Mouse (Mus musculus): ENCODE data around the gene Olfr449. TPM values are rescaled to one million over a fixed set of nuclear protein-coding genes. Genes with fewer than 3 reads are reported as not detected.

The Olfr449 gene
- polyA plus RNA-seq (2014; fragmentation: Nextera tagmentation; extraction: Ambion mirVana): not detected in 2 replicates

DNA sequence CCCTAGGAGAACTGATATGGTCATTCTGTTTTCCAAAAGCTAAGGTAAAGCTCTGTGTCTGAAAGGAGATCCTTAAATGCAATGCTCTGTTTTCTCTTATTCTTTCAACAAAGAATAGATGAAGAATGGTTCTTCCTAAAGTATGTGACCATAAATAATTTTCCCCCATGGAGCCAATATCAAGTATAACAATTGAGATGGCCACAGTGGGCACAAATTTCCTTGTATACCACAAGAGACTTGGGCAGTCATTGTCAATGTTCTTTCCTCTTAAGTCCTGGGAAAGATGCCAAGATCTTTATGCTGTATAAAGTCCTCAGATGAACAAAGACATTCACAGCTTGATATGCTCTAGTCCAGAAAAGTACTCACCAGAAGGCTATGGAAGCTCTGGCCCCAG lies at the start of gene Olfr449:
Olfr449 (plus strand) TSS at position 301 of the 400 bp plus-strand sequence.
- H3K4me1 ChIP-seq (ENCODE audit: control insufficient read depth, insufficient read depth, low read length): no peaks in the 10 kb centered on the region
- H3K9me3 ChIP-seq (replicated peaks; ENCODE audit: control insufficient read depth, low read length): no peaks in the 10 kb centered on the region
- no peak within 1 kb of the TSS for H3K9ac ChIP-seq (ENCODE audit: low read depth, low read length)
- no peaks in the 10 kb centered on the region for H3K36me3 ChIP-seq (ENCODE audit: control insufficient read depth, insufficient read depth, low read length)
- no peak within 1 kb of the TSS for H3K4me2 ChIP-seq
- no peak within 1 kb of the TSS for H3K4me3 ChIP-seq (ENCODE audit: low read depth, low read length)
- no peaks in the 10 kb centered on the region for H3K27me3 ChIP-seq (ENCODE audit: control insufficient read depth, insufficient read depth, low read length)
- ATAC-seq (replicated peaks; ENCODE audit: insufficient number of reproducible peaks, low FRiP score, low TSS enrichment): no peak
- H3K27ac ChIP-seq (ENCODE audit: low read depth, low read length): no peak within 1 kb of the TSS

GRCm38 (mm10) chr6:42784793-42785192 lies 49.4 kb upstream of the Olfr449 start, which contains the start of gene Olfr452:
TSS of gene Olfr452 (plus strand) at chr6:42785093.
- ATAC-seq (replicated peaks; ENCODE audit: insufficient number of reproducible peaks, low FRiP score, low TSS enrichment): no peak
- H3K27ac ChIP-seq (ENCODE audit: low read depth, low read length): no peak within 1 kb of the TSS
- no peak within 1 kb of the TSS for H3K4me3 ChIP-seq (ENCODE audit: low read depth, low read length)
- H3K4me1 ChIP-seq (ENCODE audit: control insufficient read depth, insufficient read depth, low read length): no peaks in the 10 kb centered on the region
- H3K9ac ChIP-seq (ENCODE audit: low read depth, low read length): no peak within 1 kb of the TSS
- H3K27me3 ChIP-seq (ENCODE audit: control insufficient read depth, insufficient read depth, low read length): no peaks in the 10 kb centered on the region
- no peaks in the 10 kb centered on the region for H3K36me3 ChIP-seq (ENCODE audit: control insufficient read depth, insufficient read depth, low read length)
- no peaks in the 10 kb centered on the region for H3K9me3 ChIP-seq (replicated peaks; ENCODE audit: control insufficient read depth, low read length)
- no peak within 1 kb of the TSS for H3K4me2 ChIP-seq

DNA sequence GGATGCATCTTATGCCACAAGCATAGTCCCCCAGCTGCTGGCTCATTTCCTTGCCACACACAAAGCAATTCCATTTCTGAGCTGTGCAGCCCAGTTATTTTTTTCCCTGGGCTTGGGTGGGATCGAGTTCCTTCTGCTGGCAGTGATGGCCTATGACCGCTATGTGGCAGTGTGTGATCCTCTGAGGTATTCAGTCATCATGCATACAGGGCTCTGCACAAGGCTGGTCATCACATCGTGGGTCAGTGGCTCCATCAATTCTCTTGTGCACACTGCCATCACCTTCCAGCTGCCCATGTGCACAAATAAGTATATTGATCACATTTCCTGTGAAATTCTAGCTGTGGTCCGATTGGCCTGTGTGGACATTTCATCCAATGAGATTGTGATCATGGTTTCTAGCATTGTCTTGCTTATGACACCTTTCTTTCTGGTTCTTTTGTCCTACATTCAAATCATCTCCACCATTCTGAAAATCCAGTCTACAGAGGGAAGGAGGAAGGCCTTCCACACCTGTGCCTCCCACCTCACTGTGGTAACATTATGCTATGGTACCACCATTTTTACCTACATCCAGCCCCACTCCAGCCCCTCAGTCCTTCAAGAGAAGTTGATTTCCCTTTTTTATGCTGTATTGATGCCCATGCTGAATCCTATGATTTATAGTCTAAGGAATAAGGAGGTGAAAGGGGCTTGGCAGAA lies 43.8 kb upstream of the Olfr449 start:
- H3K4me3 ChIP-seq (ENCODE audit: low read depth, low read length): no peak overlapping the region
- 43% methylated on average over 4 of the region's 4 CpGs for WGBS (ENCODE audit: insufficient replicate concordance)
- H3K36me3 ChIP-seq (ENCODE audit: control insufficient read depth, insufficient read depth, low read length): no peaks in the 10 kb centered on the region
- H3K9ac ChIP-seq (ENCODE audit: low read depth, low read length): no peak overlapping the region
- H3K27ac ChIP-seq (ENCODE audit: low read depth, low read length): no peak overlapping the region
- H3K4me2 ChIP-seq: no peak overlapping the region
- no peaks in the 10 kb centered on the region for H3K4me1 ChIP-seq (ENCODE audit: control insufficient read depth, insufficient read depth, low read length)
- no peaks in the 10 kb centered on the region for H3K27me3 ChIP-seq (ENCODE audit: control insufficient read depth, insufficient read depth, low read length)
- ATAC-seq (replicated peaks; ENCODE audit: insufficient number of reproducible peaks, low FRiP score, low TSS enrichment): no peak
- H3K9me3 ChIP-seq (replicated peaks; ENCODE audit: control insufficient read depth, low read length): no peaks in the 10 kb centered on the region

DNA sequence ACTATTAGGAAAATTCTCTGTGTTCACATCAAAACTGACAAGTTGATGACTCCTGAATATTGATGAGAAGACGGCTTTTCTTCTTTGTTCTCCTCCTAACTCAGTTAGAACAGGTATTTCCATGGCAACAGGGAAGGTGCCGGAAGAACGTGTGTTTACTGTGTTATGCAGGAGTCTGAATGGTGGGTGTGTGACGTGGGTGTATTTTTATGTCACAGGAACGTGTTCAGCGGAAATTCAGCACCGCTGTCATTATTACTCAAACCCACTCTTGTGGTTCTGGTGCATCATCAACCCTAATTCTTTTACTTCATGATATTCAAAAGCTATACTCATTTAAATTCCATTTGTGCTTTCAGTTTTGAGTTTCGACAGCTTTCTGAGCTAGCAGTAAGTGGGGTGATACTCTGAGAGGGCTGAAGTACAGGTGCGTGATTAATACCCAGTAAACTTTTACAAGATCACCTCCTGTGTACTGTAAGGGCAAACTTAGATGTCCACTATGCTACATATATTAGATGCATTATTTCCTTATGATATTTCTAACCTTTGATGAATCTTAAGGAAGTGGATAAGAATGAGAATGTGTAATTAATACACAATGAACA lies 43.1 kb upstream of the Olfr449 start:
- Histone ChIP-seq H3K27ac (ENCODE audit: low read depth, low read length) (no peak overlapping the region), H3K9ac (ENCODE audit: low read depth, low read length) (no peak overlapping the region), H3K36me3 (ENCODE audit: control insufficient read depth, insufficient read depth, low read length) (no peaks in the 10 kb centered on the region), H3K27me3 (ENCODE audit: control insufficient read depth, insufficient read depth, low read length) (no peaks in the 10 kb centered on the region), H3K4me2 (no peak overlapping the region), H3K4me1 (ENCODE audit: control insufficient read depth, insufficient read depth, low read length) (no peaks in the 10 kb centered on the region), H3K4me3 (ENCODE audit: low read depth, low read length) (no peak overlapping the region), H3K9me3 (replicated peaks; ENCODE audit: control insufficient read depth, low read length) (no peaks in the 10 kb centered on the region)
- ATAC-seq (replicated peaks; ENCODE audit: insufficient number of reproducible peaks, low FRiP score, low TSS enrichment): no peak
- 77% methylated on average over 9 of the region's 9 CpGs for WGBS (ENCODE audit: insufficient replicate concordance)

DNA sequence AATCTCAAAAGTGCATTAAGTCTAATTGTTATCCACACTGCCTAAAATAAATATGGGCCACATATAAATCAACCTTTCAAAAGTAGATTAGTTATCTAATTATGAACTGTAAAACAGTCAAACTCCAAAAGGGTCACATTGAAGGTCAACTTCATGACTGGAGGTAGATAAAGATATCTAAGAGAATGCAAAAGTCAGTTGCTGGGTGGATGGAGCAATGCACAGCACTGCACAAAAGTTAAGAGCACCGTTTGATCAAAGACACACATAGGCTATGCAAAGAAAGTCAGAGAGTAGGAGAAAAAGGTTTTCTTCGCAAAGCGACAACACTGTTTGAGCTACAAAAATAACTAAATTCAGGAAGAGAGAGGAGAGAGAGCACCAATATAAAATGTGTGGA lies 39.2 kb upstream of the Olfr449 start:
- WGBS (ENCODE audit: insufficient replicate concordance): 84% methylated on average over 3 of the region's 3 CpGs

DNA sequence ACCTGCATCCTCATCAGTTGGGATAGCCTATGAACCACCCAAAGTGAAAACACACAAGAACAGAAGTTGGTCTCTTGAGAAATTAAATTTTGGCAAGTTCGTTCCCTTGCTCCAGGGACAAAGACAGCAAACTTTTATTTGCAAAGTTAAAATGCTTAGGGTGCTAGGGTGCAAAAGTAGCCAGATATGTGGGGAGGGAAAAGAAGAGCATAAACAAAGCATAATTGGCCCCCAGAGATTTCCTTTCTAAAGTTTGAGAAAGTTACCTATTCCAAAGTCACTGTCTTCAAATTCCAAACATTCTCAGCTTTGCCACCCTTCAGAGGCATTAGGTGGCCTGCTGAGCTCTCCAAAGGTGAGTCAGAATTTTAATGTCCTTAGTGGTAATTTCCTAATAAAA lies 22.5 kb upstream of the Olfr449 start, which contains the start of gene Olfr450:
Olfr450 (plus strand) TSS at position 301 of the 400 bp plus-strand sequence.
- no peak for ATAC-seq (replicated peaks; ENCODE audit: insufficient number of reproducible peaks, low FRiP score, low TSS enrichment)
- H3K9ac ChIP-seq (ENCODE audit: low read depth, low read length): no peak within 1 kb of the TSS
- H3K27ac ChIP-seq (ENCODE audit: low read depth, low read length): no peak within 1 kb of the TSS
- 73% methylated on average over 1 of the region's 1 CpGs for WGBS (ENCODE audit: insufficient replicate concordance)
- no peaks in the 10 kb centered on the region for H3K9me3 ChIP-seq (replicated peaks; ENCODE audit: control insufficient read depth, low read length)
- no peaks in the 10 kb centered on the region for H3K4me1 ChIP-seq (ENCODE audit: control insufficient read depth, insufficient read depth, low read length)
- no peaks in the 10 kb centered on the region for H3K36me3 ChIP-seq (ENCODE audit: control insufficient read depth, insufficient read depth, low read length)
- no peaks in the 10 kb centered on the region for H3K27me3 ChIP-seq (ENCODE audit: control insufficient read depth, insufficient read depth, low read length)
- H3K4me2 ChIP-seq: no peak within 1 kb of the TSS
- no peak within 1 kb of the TSS for H3K4me3 ChIP-seq (ENCODE audit: low read depth, low read length)

More for the DNA sequence above, 39.2 kb upstream of the Olfr449 start:
- no peak overlapping the region for H3K27ac ChIP-seq (ENCODE audit: low read depth, low read length)
- no peak overlapping the region for H3K4me3 ChIP-seq (ENCODE audit: low read depth, low read length)
- H3K27me3 ChIP-seq (ENCODE audit: control insufficient read depth, insufficient read depth, low read length): no peaks in the 10 kb centered on the region
- no peak for ATAC-seq (replicated peaks; ENCODE audit: insufficient number of reproducible peaks, low FRiP score, low TSS enrichment)
- no peaks in the 10 kb centered on the region for H3K9me3 ChIP-seq (replicated peaks; ENCODE audit: control insufficient read depth, low read length)
- H3K4me1 ChIP-seq (ENCODE audit: control insufficient read depth, insufficient read depth, low read length): no peaks in the 10 kb centered on the region
- H3K36me3 ChIP-seq (ENCODE audit: control insufficient read depth, insufficient read depth, low read length): no peaks in the 10 kb centered on the region
- no peak overlapping the region for H3K9ac ChIP-seq (ENCODE audit: low read depth, low read length)
- no peak overlapping the region for H3K4me2 ChIP-seq

DNA sequence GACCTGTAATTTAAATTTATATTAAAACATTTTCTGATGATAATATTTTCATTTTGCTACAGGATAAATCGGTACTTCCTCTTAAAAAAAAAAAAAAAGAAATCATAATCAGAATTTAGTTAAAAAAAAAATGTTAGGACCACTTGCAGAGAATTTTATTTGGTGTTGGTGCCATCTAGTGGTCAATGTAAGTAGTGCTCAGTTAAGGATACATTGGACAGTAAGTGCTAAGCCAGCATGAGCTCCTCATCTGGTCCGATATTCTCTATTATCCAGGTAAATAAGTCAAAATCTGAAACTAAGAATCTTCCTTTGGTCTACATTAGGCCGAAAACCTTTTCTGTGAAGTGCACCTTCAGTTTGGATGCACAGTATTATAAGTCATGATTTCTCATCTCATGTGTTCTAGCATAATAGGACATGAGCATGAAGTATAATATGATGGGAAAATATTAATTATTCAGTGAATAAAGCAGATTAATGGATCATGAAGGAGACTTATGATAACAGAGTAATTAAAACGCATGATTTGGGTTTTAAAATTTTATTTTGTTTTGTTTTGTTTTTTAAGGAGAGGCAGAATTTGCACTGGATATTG lies 26.1 kb downstream of the Olfr449 start:
- no peak for ATAC-seq (replicated peaks; ENCODE audit: insufficient number of reproducible peaks, low FRiP score, low TSS enrichment)
- Histone ChIP-seq H3K27ac (ENCODE audit: low read depth, low read length) (no peak overlapping the region), H3K9ac (ENCODE audit: low read depth, low read length) (no peak overlapping the region), H3K9me3 (replicated peaks; ENCODE audit: control insufficient read depth, low read length) (no peaks in the 10 kb centered on the region), H3K36me3 (ENCODE audit: control insufficient read depth, insufficient read depth, low read length) (no peaks in the 10 kb centered on the region), H3K27me3 (ENCODE audit: control insufficient read depth, insufficient read depth, low read length) (no peaks in the 10 kb centered on the region), H3K4me2 (no peak overlapping the region), H3K4me3 (ENCODE audit: low read depth, low read length) (no peak overlapping the region), H3K4me1 (ENCODE audit: control insufficient read depth, insufficient read depth, low read length) (no peaks in the 10 kb centered on the region)
- WGBS (ENCODE audit: insufficient replicate concordance): 12% methylated on average over 4 of the region's 4 CpGs

DNA sequence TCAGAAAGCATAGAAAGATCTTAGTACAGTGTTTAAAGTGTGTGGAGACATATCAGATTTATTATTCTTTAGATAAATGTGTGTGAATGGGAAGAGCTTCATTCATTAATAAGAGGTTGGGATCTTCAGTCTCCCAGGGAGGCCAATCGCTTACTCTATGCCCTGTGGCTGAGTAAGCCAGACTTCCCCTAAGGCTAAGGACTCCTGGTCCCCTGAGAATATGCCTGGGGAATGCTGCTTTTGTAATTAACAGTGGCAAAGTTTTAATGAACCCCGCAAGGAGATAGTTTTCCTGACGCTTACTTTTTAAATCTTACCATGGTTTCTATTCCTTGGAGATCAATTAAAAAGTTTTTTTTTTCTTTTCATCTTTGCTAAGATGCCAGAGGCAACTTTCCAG lies 35.5 kb downstream of the Olfr449 start:
- no peaks in the 10 kb centered on the region for H3K9me3 ChIP-seq (replicated peaks; ENCODE audit: control insufficient read depth, low read length)
- 76% methylated on average over 3 of the region's 3 CpGs for WGBS (ENCODE audit: insufficient replicate concordance)
- H3K4me2 ChIP-seq: no peak overlapping the region

DNA sequence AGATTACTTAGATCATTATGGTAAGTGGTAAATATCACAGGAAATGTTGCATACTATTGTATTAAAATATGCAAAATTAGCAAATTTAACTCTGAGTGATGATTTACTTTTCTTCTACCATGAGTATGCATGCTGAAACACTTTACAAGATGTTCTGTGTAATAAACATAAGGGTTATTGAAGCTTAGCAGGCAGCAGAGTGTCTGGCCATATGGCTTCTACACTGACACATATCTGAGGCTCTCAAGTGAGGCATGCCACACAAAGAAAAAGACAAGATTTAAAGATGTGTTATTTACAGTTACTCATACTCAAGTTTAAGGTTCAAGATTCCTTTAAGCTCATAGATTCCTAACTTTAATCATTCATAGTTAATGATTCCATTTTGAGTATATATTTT lies 42.1 kb downstream of the Olfr449 start:
- ATAC-seq (replicated peaks; ENCODE audit: insufficient number of reproducible peaks, low FRiP score, low TSS enrichment): no peak
- H3K27ac ChIP-seq (ENCODE audit: low read depth, low read length): no peak overlapping the region

More for the DNA sequence above, 35.5 kb downstream of the Olfr449 start:
- no peak overlapping the region for H3K9ac ChIP-seq (ENCODE audit: low read depth, low read length)
- H3K4me3 ChIP-seq (ENCODE audit: low read depth, low read length): no peak overlapping the region
- ATAC-seq (replicated peaks; ENCODE audit: insufficient number of reproducible peaks, low FRiP score, low TSS enrichment): no peak
- H3K27ac ChIP-seq (ENCODE audit: low read depth, low read length): no peak overlapping the region
- no peaks in the 10 kb centered on the region for H3K36me3 ChIP-seq (ENCODE audit: control insufficient read depth, insufficient read depth, low read length)
- H3K4me1 ChIP-seq (ENCODE audit: control insufficient read depth, insufficient read depth, low read length): no peaks in the 10 kb centered on the region
- no peaks in the 10 kb centered on the region for H3K27me3 ChIP-seq (ENCODE audit: control insufficient read depth, insufficient read depth, low read length)

More for the DNA sequence above, 42.1 kb downstream of the Olfr449 start:
- Histone ChIP-seq H3K9me3 (replicated peaks; ENCODE audit: control insufficient read depth, low read length) (no peaks in the 10 kb centered on the region), H3K9ac (ENCODE audit: low read depth, low read length) (no peak overlapping the region), H3K27me3 (ENCODE audit: control insufficient read depth, insufficient read depth, low read length) (no peaks in the 10 kb centered on the region), H3K4me2 (no peak overlapping the region), H3K4me3 (ENCODE audit: low read depth, low read length) (no peak overlapping the region), H3K4me1 (ENCODE audit: control insufficient read depth, insufficient read depth, low read length) (no peaks in the 10 kb centered on the region), H3K36me3 (ENCODE audit: control insufficient read depth, insufficient read depth, low read length) (no peaks in the 10 kb centered on the region)
